Mouse (Mus musculus) C2C12 (cell line): ENCODE data around the gene Sipa1. TPM values are rescaled to one million over a fixed set of nuclear protein-coding genes. Genes with fewer than 3 reads are reported as not detected.
A peak's percentile ranks its signal among the peaks of the same experiment; 100 is the strongest.

ENCODE experiments used
- H3K27me3 ChIP-seq: one replicate; pipeline ENCODE4 v1.6.1; 2011; ENCODE audit not compliant: control insufficient read depth, insufficient read depth, insufficient read length
- H3K36me3 ChIP-seq: one replicate; pipeline ENCODE4 v1.6.1; 2011; ENCODE audit not compliant: control insufficient read depth, insufficient read depth
- H3K4me3 ChIP-seq: one replicate; pipeline ENCODE4 v1.5.1; 2011; ENCODE audit warnings: mild to moderate bottlenecking, control low read depth; ENCODE audit not compliant: poor library complexity, insufficient read depth, severe bottlenecking
- H3K79me2 ChIP-seq: one replicate; pipeline ENCODE4 v1.6.1; 2011; ENCODE audit not compliant: control insufficient read depth, insufficient read depth
- H3K79me3 ChIP-seq: one replicate; pipeline ENCODE4 v1.6.1; 2011; ENCODE audit warnings: low read depth, control low read depth
- H3ac ChIP-seq: one replicate; pipeline ENCODE3; 2011; ENCODE audit warnings: low read depth; ENCODE audit not compliant: control insufficient read depth, insufficient read length
- CEBPB ChIP-seq: IDR thresholded peaks from one replicate; pipeline ENCODE4 v1.6.1; 2011; ENCODE audit warnings: low read depth, mild to moderate bottlenecking, control low read depth, moderate library complexity
- CTCF ChIP-seq: IDR thresholded peaks from one replicate; pipeline ENCODE4 v1.5.1; 2011; ENCODE audit not compliant: control insufficient read depth, insufficient read depth, insufficient read length
- FOSL1 ChIP-seq: IDR thresholded peaks from one replicate; pipeline ENCODE4 v1.8.0; 2011; ENCODE audit warnings: mild to moderate bottlenecking, low read length; ENCODE audit not compliant: poor library complexity, insufficient read depth, severe bottlenecking
- MAX ChIP-seq: IDR thresholded peaks from one replicate; pipeline ENCODE4 v1.6.1; 2011; ENCODE audit warnings: mild to moderate bottlenecking, control low read depth
- MYOD1 ChIP-seq: IDR thresholded peaks from one replicate; pipeline ENCODE4 v1.6.1; 2011; ENCODE audit warnings: low read depth; ENCODE audit not compliant: control insufficient read depth, insufficient read length
- MYOG ChIP-seq: IDR thresholded peaks from one replicate; pipeline ENCODE4 v1.6.1; 2011; ENCODE audit not compliant: control insufficient read depth, insufficient read length; ENCODE audit errors: extremely low read depth
- USF1 ChIP-seq: IDR thresholded peaks from one replicate; pipeline ENCODE4 v1.6.1; 2011; ENCODE audit warnings: low read depth, mild to moderate bottlenecking, control low read depth, moderate library complexity
- microRNA-seq: library from miRNA; unstranded; fragments of <30 nt; microRNA quantifications from one replicate; pipeline ENCODE4, GENCODE M21; 2019; ENCODE audit warnings: borderline microRNAs expressed
- polyA plus RNA-seq: library from polyadenylated mRNA; unstranded; fragments of >200 nt; fragmentation: generic; extraction: Trizol; gene quantifications from one replicate; pipeline ENCODE4 v1.2.1, GENCODE M21; 2012; ENCODE audit warnings: missing spikeins

The Sipa1 gene
- polyA plus RNA-seq, 1 experiment = 22.9 TPM

- Histone ChIP-seq H3K27me3 (no peaks in the 10 kb centered on the region), H3K36me3 (peaks cover 60% of the 10 kb centered on the region), H3K79me2 (peaks cover 46% of the 10 kb centered on the region), H3ac (no peak overlapping the region), H3K79me3 (peaks cover 10% of the 10 kb centered on the region), H3K4me3 (no peak overlapping the region)
- TF ChIP-seq MAX (no peak), CTCF (no peak), MYOD1 (no peak), USF1 (no peak)
These were observed 58.4 kb downstream of the Sipa1 start for GRCm38 (mm10) chr19:5605126-5605525.

DNA sequence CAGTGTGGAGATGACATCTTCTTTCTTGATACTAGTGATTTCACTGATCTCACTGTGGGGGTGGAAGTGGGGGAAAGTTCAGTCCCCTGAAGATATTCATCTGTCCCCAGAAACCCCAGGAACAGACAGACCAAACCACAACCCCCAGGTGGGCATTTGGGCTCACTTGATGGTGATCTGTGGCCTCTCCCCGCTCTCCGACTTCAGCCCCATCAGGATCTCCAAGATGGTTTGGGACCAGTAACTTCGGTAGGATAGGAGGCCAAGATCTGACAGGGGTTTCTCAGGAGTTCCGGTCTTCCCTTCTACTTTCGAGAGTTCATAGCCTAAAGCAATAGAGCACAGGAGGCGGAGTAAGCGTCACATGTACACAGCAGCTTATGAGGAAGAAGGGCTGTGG is 59.8 kb downstream of the Sipa1 start:
- H3K4me3 ChIP-seq = no peak overlapping the region
- H3K27me3 ChIP-seq = no peaks in the 10 kb centered on the region
- H3ac ChIP-seq = no peak overlapping the region
- H3K79me3 ChIP-seq = peaks cover 10% of the 10 kb centered on the region
- TF ChIP-seq MAX (no peak), CTCF (no peak), CEBPB (no peak), MYOG (no peak), FOSL1 (no peak), MYOD1 (no peak), USF1 (no peak)
- peaks cover 37% of the 10 kb centered on the region for H3K79me2 ChIP-seq
- peaks cover 60% of the 10 kb centered on the region for H3K36me3 ChIP-seq

- H3K4me3 ChIP-seq = peak within 1 kb of the TSS; percentile 75
- no peaks in the 10 kb centered on the region for H3K27me3 ChIP-seq
- peaks cover 42% of the 10 kb centered on the region for H3K36me3 ChIP-seq
- H3ac ChIP-seq = peak within 1 kb of the TSS; percentile 94
- peaks cover 25% of the 10 kb centered on the region for H3K79me2 ChIP-seq
- TF ChIP-seq CTCF (no peak), MYOD1 (no peak), USF1 (no peak), FOSL1 (no peak), CEBPB (no peak), MYOG (no peak), MAX (no peak)
- peaks cover 7% of the 10 kb centered on the region for H3K79me3 ChIP-seq
These were observed 61.6 kb downstream of the Sipa1 start, which contains the start of gene Rnaseh2c for GRCm38 (mm10) chr19:5601752-5602541. Gene Rnaseh2c, plus strand, starts transcription at chr19:5601873.

Small RNAs within 50 kb of the gene (microRNA-seq; reads per million reads assigned to microRNA genes)
- 0.36 reads per million for gene Mir6987

Other genes with a start within 250 kb of the Sipa1 start
- 428 TPM for gene Drap1, start 238.7 kb downstream of the Sipa1 start, polyA plus RNA-seq
- gene AI837181, start 238.6 kb downstream of the Sipa1 start, polyA plus RNA-seq = 90.3 TPM
- 146 TPM for gene Fosl1, start 216.2 kb downstream of the Sipa1 start, polyA plus RNA-seq
- gene Ccdc85b, start 205.8 kb downstream of the Sipa1 start, polyA plus RNA-seq = 30.5 TPM
- gene Fibp, start 203.1 kb downstream of the Sipa1 start, polyA plus RNA-seq = 83.7 TPM
- gene Ctsw, start 195.2 kb downstream of the Sipa1 start, polyA plus RNA-seq = 4.8 TPM
- gene Efemp2, start 189.8 kb downstream of the Sipa1 start, polyA plus RNA-seq = 177 TPM
- gene Mus81, start 175.3 kb downstream of the Sipa1 start, polyA plus RNA-seq = 50.3 TPM
- gene Cfl1, start 173.3 kb downstream of the Sipa1 start, polyA plus RNA-seq = 2,315 TPM
- 0.15 TPM for gene 1700020D05Rik, start 159.9 kb downstream of the Sipa1 start, polyA plus RNA-seq
- 1.1 TPM for gene Snx32, start 153.2 kb downstream of the Sipa1 start, polyA plus RNA-seq
- not detected for gene Ovol1, start 103.1 kb downstream of the Sipa1 start, polyA plus RNA-seq
- 3.9 TPM for gene Ap5b1, start 95.7 kb downstream of the Sipa1 start, polyA plus RNA-seq
- 77.8 TPM for gene Rnaseh2c, start 61.8 kb downstream of the Sipa1 start, polyA plus RNA-seq
- 48.4 TPM for gene Kat5, start 53.5 kb downstream of the Sipa1 start, polyA plus RNA-seq
- 56.5 TPM for gene Rela, start 26.2 kb downstream of the Sipa1 start, polyA plus RNA-seq
- 24.2 TPM for gene Map3k11, start 25.0 kb upstream of the Sipa1 start, polyA plus RNA-seq
- gene Pcnx3, start 25.2 kb upstream of the Sipa1 start, polyA plus RNA-seq = 28.0 TPM
- 0.19 TPM for gene Kcnk7, start 40.7 kb upstream of the Sipa1 start, polyA plus RNA-seq
- gene Ehbp1l1, start 62.6 kb upstream of the Sipa1 start, polyA plus RNA-seq = 62.1 TPM
- gene Fam89b, start 65.9 kb upstream of the Sipa1 start, polyA plus RNA-seq = 129 TPM
- gene Ltbp3, start 77.2 kb upstream of the Sipa1 start, polyA plus RNA-seq = 128 TPM
- gene Scyl1, start 107.7 kb upstream of the Sipa1 start, polyA plus RNA-seq = 69.6 TPM
- gene Frmd8, start 211.6 kb upstream of the Sipa1 start, polyA plus RNA-seq = 44.1 TPM
- 5.5 TPM for gene Slc25a45, start 214.1 kb upstream of the Sipa1 start, polyA plus RNA-seq
- gene Tigd3, start 230.4 kb upstream of the Sipa1 start, polyA plus RNA-seq = 1.0 TPM
- 69.3 TPM for gene Dpf2, start 249.3 kb upstream of the Sipa1 start, polyA plus RNA-seq